Mouse (Mus musculus) MEL-GATA-1-ER (cell line): ENCODE results near the gene Pof1b.

Experiments used
- DNase-seq: peaks from one replicate; pipeline ENCODE4 v3.0.0-alpha.2; 2012; ENCODE audit warnings: low read depth; ENCODE audit errors: extremely low read depth

Gene Pof1b

DNA sequence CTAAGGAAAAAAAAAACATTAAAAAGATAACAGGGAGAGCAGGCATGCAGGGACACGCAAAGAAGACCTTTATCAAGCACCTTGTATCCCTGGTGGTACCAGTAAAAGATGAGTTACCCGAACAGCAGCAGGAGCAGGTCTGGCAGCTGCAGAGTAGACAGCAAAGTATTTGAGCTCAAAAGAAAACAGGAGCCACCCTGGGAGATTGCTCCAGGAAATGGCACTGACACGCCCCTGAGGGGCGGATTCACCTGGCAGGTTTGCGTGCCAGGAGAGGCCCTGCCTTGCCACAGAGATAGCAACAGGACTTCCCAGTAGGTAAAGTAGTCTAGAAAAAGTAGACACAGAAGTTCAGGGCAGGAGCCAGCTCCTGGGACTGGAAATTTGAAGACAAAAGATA lies at the start of gene Pof1b:
Pof1b (minus strand) TSS at position 144 of the 400 bp plus-strand sequence.
- DNase-seq, result no peak

DNA sequence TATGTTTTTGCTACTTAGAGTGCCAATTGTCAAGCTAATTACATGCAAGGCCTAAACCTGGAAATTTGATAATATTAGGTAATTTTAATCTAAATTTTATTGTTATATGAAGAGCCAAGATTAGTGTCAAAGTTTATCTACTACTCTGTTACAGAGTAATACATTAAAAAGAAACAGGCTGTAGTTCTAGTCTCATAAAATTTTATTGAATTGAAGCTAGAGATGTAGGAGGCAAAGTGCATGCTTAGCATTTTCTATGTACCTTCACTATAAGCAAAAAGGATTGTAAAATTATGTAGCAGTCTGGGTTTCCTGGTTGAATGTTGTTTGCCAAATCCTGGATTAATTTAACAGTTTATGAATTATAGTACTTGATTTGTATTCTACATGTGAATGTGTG lies 18.1 kb upstream of the Pof1b start:
- DNase-seq, result no peak

DNA sequence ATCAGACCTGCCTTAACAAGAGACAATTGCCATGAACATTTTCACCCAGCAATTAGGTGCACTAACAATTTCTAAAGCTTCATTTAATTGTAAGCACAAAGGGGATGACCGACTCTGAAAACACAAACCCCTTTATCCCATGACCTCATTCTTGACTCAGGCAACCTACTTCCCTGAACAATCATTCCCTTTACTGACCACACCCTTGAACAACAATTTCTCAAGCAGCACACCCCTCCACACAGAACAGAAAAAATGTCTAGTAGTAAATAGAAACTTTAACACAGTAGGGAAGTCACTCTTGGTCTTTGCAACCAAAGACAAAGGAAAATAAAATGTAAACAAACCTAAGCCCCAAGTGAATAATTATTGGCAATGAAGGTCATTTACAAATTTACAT lies 4.1 kb downstream of the Pof1b start:
- no peak for DNase-seq

DNA sequence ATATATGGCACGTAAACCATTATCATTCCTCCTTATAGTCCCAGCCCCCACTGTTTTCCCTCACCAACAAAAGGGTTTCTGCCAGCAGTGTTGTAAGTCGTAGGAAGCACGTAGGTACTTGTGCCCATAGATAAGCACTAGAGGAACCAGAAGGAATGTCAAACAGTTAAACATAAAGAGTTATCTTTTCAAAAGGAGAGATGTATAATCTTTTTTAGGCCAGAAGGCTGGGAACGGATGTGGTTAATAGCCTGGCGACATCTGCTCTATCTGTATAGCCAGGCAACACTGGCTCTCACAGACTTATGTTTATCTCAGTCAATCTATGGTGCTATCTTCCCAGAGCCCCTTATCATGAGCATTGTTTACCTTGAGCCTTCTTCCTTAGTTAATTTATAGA lies 17.8 kb downstream of the Pof1b start:
- DNase-seq, result no peak

DNA sequence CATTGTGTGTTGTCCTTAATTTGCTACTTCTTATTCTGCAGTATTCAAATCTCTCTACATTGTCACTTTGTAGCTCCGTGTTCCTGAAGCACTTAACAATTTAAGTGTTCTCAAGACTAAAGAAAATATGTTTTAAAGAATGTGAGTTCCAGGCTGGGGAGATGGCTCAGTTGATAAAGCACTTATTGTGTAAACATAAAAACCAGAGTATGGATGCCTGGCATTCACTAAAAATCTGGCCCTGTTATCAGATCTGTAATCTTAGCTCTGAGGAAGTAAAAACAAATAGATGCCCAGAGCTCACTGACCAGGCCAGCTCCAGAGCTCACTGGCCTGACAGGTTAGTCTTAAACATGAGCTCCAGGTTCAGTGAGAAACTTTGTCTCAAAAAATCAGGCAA lies 22.9 kb downstream of the Pof1b start:
- DNase-seq, result no peak

DNA sequence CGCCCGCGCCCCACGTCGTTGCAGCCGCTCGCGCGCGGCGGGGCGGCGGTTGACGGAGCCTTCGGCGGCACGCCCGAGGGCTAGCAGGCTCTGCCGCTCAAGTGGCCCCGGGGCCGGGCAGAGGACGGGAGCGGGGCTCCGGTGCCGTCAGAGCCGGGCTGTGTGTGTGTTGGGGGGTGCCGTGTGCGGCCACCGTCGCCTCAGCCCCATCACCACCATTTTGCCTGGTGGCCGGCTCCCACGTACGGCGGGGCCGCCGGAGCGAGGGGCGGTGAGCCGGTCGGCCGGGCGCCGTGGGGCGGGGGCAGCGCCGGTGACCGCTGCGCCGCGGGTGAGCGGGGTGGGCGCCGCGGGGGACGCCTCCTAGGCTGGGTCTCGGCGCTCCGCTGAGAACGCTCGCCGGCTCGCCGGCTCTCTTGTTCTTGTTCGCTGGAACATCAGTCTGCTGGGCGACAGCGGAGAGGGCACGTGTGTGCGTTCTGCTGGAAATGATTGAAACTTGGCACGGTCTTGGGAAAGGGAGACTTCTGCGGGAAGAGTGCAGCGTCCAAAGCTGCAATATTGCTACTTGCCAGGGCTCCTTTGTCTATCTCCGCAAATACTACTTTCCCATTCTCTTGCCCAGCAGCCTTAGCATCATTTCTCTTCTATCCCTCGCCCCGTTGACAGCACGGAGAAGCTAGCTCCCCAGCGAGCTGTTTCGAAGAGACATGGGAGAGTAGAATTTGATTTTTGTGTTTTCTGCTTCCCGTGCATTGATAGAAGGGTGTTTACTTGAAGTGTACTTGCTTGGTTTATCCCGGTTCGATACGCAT lies 96.9 kb downstream of the Pof1b start:
- DNase-seq, result no peak

DNA sequence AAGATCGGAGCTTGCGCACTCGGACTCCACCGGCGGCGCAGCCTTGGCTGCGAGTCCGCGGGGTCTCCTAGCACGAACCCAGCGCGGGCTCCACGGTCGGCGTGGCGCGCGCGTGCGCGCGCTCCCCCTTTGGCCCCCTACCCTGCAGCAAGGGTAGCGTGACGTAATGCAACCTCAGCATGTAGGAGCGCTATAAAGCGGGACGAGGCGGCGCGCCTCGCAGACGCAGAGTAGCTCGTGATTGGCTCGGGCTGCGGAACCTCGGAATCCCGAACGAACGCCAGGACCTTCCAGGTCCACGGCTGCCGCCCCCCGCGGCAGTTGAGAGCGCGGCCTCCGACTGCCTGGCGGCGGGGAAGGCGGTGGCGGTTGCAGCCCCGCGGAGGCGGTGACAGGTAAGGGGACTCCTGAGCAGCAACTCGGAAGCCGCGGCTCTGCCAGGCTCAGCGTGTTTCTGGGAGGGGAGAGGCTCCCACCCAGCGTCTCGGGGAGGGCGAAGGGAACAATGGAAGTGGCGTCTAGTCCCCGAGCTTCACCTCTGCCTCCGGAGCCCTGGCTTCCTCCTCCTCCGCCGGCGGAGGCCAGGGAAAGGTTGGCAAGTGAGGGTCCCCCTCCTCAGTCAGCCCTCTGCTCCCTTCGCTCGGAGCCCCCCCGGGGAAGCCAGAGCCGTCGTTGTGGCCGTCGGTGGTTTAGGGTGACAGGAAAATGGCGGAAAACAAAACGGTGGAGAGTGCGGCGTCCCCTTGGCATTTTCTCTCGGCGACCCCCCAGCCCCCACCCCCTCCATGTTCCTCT lies 97.7 kb downstream of the Pof1b start, which contains the start of gene Zfp711:
Zfp711 (plus strand) TSS at position 16 of the 795 bp plus-strand sequence.
- DNase-seq, result no peak
